Mouse (Mus musculus): ENCODE results near the gene Plekhg6. TPM values are rescaled to one million over a fixed set of nuclear protein-coding genes. Genes with fewer than 3 reads are reported as not detected.
A peak's percentile ranks its signal among the peaks of the same experiment; 100 is the strongest.

Plekhg6 gene
- polyA plus RNA-seq, 1 experiment from 2014 or later: 0.32 TPM

GRCm38 (mm10) chr6:125349575-125350230, 30.9 kb downstream of the Plekhg6 start:
- Histone ChIP-seq H3K36me3 (replicated peaks) (0 out of 2 replicates have a peak, but pooled peaks cover 3% of the 10 kb centered on the region), H3K4me1 (peaks cover 73% of the 10 kb centered on the region), H3K27ac (replicated peaks) (peak overlapping the region; percentile 90), H3K27me3 (replicated peaks; ENCODE audit: low read depth, poor library complexity, severe bottlenecking) (peaks cover 10% of the 10 kb centered on the region), H3K4me3 (peak overlapping the region; percentile 70), H3K9me3 (no peaks in the 10 kb centered on the region)
- peak; percentile 81 for DNase-seq (ENCODE audit: low spot score)
- under 1% methylated on average over 27 of the region's 27 CpGs for whole genome bisulfite sequencing

GRCm38 (mm10) chr6:125348721-125349574, 31.6 kb downstream of the Plekhg6 start, which contains the start of gene Tnfrsf1a:
Tnfrsf1a (plus strand) TSS chr6:125349362.
- H3K9me3 ChIP-seq: no peaks in the 10 kb centered on the region
- H3K27me3 ChIP-seq (replicated peaks; ENCODE audit: low read depth, poor library complexity, severe bottlenecking): peaks cover 10% of the 10 kb centered on the region
- WGBS: 5% methylated on average over 22 of the region's 22 CpGs
- peak within 1 kb of the TSS; percentile 70 for H3K4me3 ChIP-seq
- no peak for DNase-seq (ENCODE audit: low spot score)
- peaks cover 73% of the 10 kb centered on the region for H3K4me1 ChIP-seq
- 0 out of 2 replicates have a peak, but pooled peaks cover 3% of the 10 kb centered on the region for H3K36me3 ChIP-seq (replicated peaks)
- peak within 1 kb of the TSS; percentile 90 for H3K27ac ChIP-seq (replicated peaks)

- WGBS: 51% methylated on average over 2 of the region's 2 CpGs
- Histone ChIP-seq H3K9me3 (no peaks in the 10 kb centered on the region), H3K36me3 (replicated peaks) (no peaks in the 10 kb centered on the region), H3K4me1 (peaks cover 71% of the 10 kb centered on the region), H3K27me3 (replicated peaks; ENCODE audit: low read depth, poor library complexity, severe bottlenecking) (peaks cover 15% of the 10 kb centered on the region), H3K4me3 (no peak overlapping the region), H3K27ac (replicated peaks) (no peak overlapping the region)
- DNase-seq (ENCODE audit: low spot score): no peak
Measured at GRCm38 (mm10) chr6:125346029-125346428, 34.6 kb downstream of the Plekhg6 start.

- H3K27ac ChIP-seq (replicated peaks): no peak overlapping the region
- H3K9me3 ChIP-seq: no peaks in the 10 kb centered on the region
- peaks cover 15% of the 10 kb centered on the region for H3K27me3 ChIP-seq (replicated peaks; ENCODE audit: low read depth, poor library complexity, severe bottlenecking)
- DNase-seq (ENCODE audit: low spot score): no peak
- peaks cover 71% of the 10 kb centered on the region for H3K4me1 ChIP-seq
- no peaks in the 10 kb centered on the region for H3K36me3 ChIP-seq (replicated peaks)
- no peak overlapping the region for H3K4me3 ChIP-seq
- 67% methylated on average over 1 of the region's 1 CpGs for WGBS
Measured at GRCm38 (mm10) chr6:125345625-125346024, 35.0 kb downstream of the Plekhg6 start.

- no peak overlapping the region for H3K4me3 ChIP-seq
- WGBS: 64% methylated on average over 4 of the region's 4 CpGs
- H3K36me3 ChIP-seq (replicated peaks): no peaks in the 10 kb centered on the region
- peaks cover 15% of the 10 kb centered on the region for H3K27me3 ChIP-seq (replicated peaks; ENCODE audit: low read depth, poor library complexity, severe bottlenecking)
- no peak overlapping the region for H3K27ac ChIP-seq (replicated peaks)
- peaks cover 71% of the 10 kb centered on the region for H3K4me1 ChIP-seq
- H3K9me3 ChIP-seq: no peaks in the 10 kb centered on the region
- DNase-seq (ENCODE audit: low spot score): no peak
Measured at GRCm38 (mm10) chr6:125344866-125345265, 35.7 kb downstream of the Plekhg6 start.

GRCm38 (mm10) chr6:125344084-125344483, 36.5 kb downstream of the Plekhg6 start:
- H3K4me1 ChIP-seq: peaks cover 65% of the 10 kb centered on the region
- H3K4me3 ChIP-seq: no peak overlapping the region
- WGBS: 41% methylated on average over 8 of the region's 8 CpGs
- no peak for DNase-seq (ENCODE audit: low spot score)
- peaks cover 15% of the 10 kb centered on the region for H3K27me3 ChIP-seq (replicated peaks; ENCODE audit: low read depth, poor library complexity, severe bottlenecking)
- H3K36me3 ChIP-seq (replicated peaks): no peaks in the 10 kb centered on the region
- peak overlapping the region; percentile 27; the same call in 1 of the 2 replicates for H3K27ac ChIP-seq (replicated peaks)
- no peaks in the 10 kb centered on the region for H3K9me3 ChIP-seq

GRCm38 (mm10) chr6:125342198-125342597, 38.4 kb downstream of the Plekhg6 start:
- Histone ChIP-seq H3K4me3 (no peak overlapping the region), H3K36me3 (replicated peaks) (no peaks in the 10 kb centered on the region), H3K4me1 (peaks cover 60% of the 10 kb centered on the region), H3K27ac (replicated peaks) (no peak overlapping the region), H3K27me3 (replicated peaks; ENCODE audit: low read depth, poor library complexity, severe bottlenecking) (peaks cover 6% of the 10 kb centered on the region; the same call in 1 of the 2 replicates), H3K9me3 (no peaks in the 10 kb centered on the region)
- WGBS: 71% methylated on average over 3 of the region's 3 CpGs
- no peak for DNase-seq (ENCODE audit: low spot score)

GRCm38 (mm10) chr6:125340244-125340643, 40.3 kb downstream of the Plekhg6 start:
- Histone ChIP-seq H3K4me1 (peaks cover 57% of the 10 kb centered on the region), H3K27ac (replicated peaks) (peak overlapping the region; percentile 40), H3K36me3 (replicated peaks) (no peaks in the 10 kb centered on the region), H3K4me3 (no peak overlapping the region), H3K27me3 (replicated peaks; ENCODE audit: low read depth, poor library complexity, severe bottlenecking) (peaks cover 6% of the 10 kb centered on the region; the same call in 1 of the 2 replicates), H3K9me3 (no peaks in the 10 kb centered on the region)
- DNase-seq (ENCODE audit: low spot score): no peak
- 61% methylated on average over 5 of the region's 5 CpGs for WGBS

GRCm38 (mm10) chr6:125338791-125339660, 41.6 kb downstream of the Plekhg6 start:
- Histone ChIP-seq H3K4me1 (peaks cover 48% of the 10 kb centered on the region), H3K27ac (replicated peaks) (peak overlapping the region; percentile 40; the same call in 1 of the 2 replicates), H3K9me3 (no peaks in the 10 kb centered on the region), H3K27me3 (replicated peaks; ENCODE audit: low read depth, poor library complexity, severe bottlenecking) (peaks cover 6% of the 10 kb centered on the region; the same call in 1 of the 2 replicates), H3K36me3 (replicated peaks) (no peaks in the 10 kb centered on the region), H3K4me3 (no peak overlapping the region)
- WGBS: 76% methylated on average over 9 of the region's 9 CpGs
- no peak for DNase-seq (ENCODE audit: low spot score)

GRCm38 (mm10) chr6:125334356-125334755, 46.2 kb downstream of the Plekhg6 start:
- H3K27ac ChIP-seq (replicated peaks): no peak overlapping the region
- H3K4me3 ChIP-seq: no peak overlapping the region
- peaks cover 22% of the 10 kb centered on the region for H3K4me1 ChIP-seq
- WGBS: 64% methylated on average over 2 of the region's 2 CpGs
- DNase-seq (ENCODE audit: low spot score): no peak
- H3K36me3 ChIP-seq (replicated peaks): no peaks in the 10 kb centered on the region
- H3K9me3 ChIP-seq: no peaks in the 10 kb centered on the region
- peaks cover 8% of the 10 kb centered on the region for H3K27me3 ChIP-seq (replicated peaks; ENCODE audit: low read depth, poor library complexity, severe bottlenecking)

- no peak for DNase-seq (ENCODE audit: low spot score)
- H3K27ac ChIP-seq (replicated peaks): no peak overlapping the region; the same call in 1 of the 2 replicates
- H3K4me3 ChIP-seq: no peak overlapping the region
- no peaks in the 10 kb centered on the region for H3K9me3 ChIP-seq
- peaks cover 17% of the 10 kb centered on the region for H3K4me1 ChIP-seq
- H3K27me3 ChIP-seq (replicated peaks; ENCODE audit: low read depth, poor library complexity, severe bottlenecking): peaks cover 8% of the 10 kb centered on the region
- no peaks in the 10 kb centered on the region for H3K36me3 ChIP-seq (replicated peaks)
- WGBS: 74% methylated on average over 14 of the region's 14 CpGs
Measured at GRCm38 (mm10) chr6:125333112-125333899, 47.3 kb downstream of the Plekhg6 start.

All from embryonic facial prominence, embryonic 10.5 days (tissue).